Mouse (Mus musculus) bone marrow macrophage, adult 2 months (primary cell): ENCODE measurements around the gene Timm8a2.

Experiments
- CTCF ChIP-seq: IDR thresholded peaks from 2 replicates; pipeline ENCODE4 v1.5.1; 2012; ENCODE audit warnings: low read depth, mild to moderate bottlenecking, low read length, moderate library complexity
- POLR2A ChIP-seq: IDR thresholded peaks from 2 replicates; pipeline ENCODE4 v1.6.1; 2012; ENCODE audit warnings: mild to moderate bottlenecking, low read depth, low read length, borderline replicate concordance

DNA sequence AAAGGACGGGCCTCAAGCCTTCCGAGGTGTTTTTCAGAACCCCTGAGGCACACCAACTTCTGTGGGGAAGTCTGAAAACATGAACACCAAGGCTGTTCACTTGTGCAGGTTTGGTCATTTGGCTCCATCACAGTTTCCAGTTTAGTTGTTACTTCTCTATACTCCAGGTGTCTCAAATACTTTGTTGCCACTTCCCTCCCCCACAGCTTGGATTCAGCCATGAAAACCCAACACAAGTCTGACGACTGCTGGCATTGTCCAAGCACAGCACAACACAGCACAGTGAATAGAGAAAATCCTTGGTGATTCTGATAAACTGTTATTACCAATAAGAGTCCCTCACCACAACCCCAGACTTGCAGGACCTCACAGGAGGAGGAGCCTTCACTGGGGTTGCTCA, 42.5 kb downstream of the Timm8a2 start:
- TF ChIP-seq CTCF (no peak), POLR2A (no peak)
